Mouse (Mus musculus): Measurements from ENCODE around the gene Nudt1. TPM values are rescaled to one million over a fixed set of nuclear protein-coding genes. Genes with fewer than 3 reads are reported as not detected.
A peak's percentile ranks its signal among the peaks of the same experiment; 100 is the strongest.

The Nudt1 gene
- total RNA-seq (2021) (10 to 100 TPM; 15.0 to 18.2 TPM), polyA plus RNA-seq (2012; rRNA removed) (5.1 and 6.3 TPM in 2 replicates)
- long read RNA-seq, partial matches to known transcripts, result 0 of 10 reads
- long read RNA-seq, other reads (novel, unspliced or antisense), result 2 of 10 reads

DNA sequence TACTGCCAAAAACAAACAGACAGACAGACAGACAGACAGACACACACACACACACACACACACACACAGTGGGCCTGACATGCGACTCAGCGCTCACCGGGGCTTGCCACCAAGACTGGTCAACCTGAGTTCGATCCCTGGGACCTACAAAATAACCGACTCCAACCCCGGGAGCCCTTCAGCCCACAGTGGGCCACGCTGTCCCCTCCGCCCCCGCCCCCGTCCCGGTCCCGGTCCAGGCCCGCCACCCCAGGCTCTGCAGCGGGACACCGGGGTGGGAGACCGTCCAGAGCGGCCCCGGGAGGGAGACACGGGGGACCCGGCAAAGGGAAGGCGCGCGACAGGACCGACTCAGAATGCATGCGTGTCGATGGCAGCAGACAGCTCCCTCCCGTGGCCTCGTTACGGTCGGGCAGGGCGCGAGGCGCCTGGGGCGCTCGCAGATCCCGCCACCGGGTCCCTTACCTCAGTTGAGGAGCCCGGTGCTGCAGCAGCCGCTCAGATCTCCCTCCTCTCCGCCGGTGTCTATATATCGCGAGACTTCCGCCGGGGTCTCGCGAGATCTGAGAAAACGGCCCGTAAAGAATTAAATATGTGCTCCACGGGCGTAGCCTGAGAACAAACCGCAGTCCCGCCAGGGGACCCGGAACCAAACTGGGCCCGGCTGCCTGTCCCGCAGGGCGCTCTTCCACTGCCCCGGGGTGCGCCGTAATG, at the start of gene Nudt1, which contains the start of gene Mad1l1:
Nudt1 (plus strand) TSS at position 615 of the 714 bp plus-strand sequence.
Mad1l1 (minus strand) TSS at position 511 of the 714 bp plus-strand sequence.
- peak; percentile 95 for DNase-seq

DNA sequence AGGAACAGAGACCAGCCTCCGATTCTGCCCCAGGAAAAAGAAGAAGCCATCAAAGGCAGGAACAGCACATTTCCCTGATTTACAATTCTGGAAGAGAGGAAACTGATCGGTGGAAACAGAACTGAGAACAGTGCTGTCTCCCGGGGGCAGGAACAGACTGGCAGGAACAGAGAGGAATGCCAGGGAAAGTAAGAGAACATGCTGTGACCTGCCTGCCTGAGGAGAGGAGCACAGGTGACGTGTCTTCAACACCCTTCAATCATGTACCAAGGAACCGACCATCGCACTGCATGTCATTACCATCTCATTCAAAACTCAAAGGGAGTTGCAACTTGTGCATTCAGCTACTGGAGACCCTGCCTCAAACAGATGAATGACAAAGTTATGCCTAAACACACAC, 44.7 kb upstream of the Nudt1 start:
- no peak for DNase-seq

DNA sequence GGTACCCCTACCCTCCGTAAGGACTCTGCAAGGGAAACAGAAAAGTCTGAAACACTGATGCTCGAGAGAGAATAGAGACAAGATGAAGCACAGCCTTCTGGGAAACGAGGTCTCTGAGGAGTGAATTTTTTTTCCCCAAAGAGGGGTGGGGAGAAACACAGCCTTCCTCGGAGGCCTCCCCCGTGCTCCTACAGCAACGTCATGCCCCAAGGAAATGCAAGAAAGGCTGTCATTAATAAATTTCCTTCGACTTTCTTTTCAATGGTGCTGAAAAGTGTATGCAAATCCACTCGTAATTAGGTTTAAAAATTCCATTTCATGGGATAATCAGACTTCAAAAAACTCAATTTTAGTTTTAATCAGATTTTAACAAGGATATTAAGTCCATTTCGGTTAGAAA, 41.3 kb upstream of the Nudt1 start:
- DNase-seq, result no peak

DNA sequence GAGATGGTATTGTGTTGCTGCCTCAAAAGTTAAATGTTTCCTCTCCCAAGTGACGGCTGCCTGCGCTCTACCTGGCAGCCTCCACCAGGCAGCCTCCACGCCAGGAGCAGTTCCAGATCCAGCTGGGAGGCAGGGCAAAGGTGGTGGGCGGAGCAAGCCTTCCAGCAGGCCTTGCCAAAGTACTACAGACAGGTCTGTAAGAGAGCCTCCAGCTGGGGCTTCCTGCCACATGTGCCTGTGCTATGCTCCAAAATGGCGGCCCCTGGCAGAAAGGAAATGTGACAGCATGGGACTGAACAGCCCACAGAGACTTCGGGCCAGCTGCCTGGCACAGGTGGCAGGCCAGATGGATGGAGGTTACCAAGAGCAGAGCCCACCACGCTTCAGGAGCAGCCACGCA, 39.1 kb upstream of the Nudt1 start:
- peak; percentile 54 for DNase-seq

DNA sequence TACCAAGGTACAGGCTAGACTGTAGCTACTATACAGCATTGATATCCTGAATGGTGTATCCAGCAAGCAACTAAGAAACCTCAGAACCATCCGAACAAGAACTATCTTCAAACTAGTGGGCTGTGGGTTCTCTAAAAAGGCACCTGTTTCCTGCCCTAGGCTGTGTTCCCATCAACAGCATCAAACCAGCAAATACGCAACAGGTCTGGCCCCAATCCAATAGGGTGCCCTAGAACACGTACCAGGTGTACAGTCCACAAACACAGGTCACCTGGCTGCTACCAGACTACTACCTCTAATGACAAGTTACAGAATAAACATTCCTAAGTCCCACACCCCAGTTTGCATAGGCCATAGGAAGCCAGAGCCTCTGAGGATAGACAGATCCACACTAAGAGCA, 38.6 kb upstream of the Nudt1 start:
- no peak for DNase-seq

DNA sequence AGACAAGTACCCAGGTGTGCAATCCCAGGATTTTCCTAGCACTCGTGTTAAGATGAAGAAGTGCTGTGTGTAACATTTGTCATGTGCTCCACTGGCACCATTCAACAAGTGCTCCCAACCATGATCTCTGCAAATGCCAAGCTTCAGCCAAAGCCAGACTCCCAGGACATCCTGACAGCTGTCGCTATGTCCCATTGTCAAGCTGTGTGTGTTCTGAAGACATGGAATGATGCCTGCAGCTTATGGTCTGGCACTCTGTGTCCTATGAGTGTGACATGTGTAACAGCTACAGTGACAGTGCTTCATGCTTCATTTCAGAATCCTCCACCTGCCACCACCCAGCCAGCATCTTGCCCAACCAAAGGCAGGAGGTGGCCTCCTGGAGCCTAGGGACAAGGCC, 37.4 kb upstream of the Nudt1 start:
- DNase-seq, result no peak

DNA sequence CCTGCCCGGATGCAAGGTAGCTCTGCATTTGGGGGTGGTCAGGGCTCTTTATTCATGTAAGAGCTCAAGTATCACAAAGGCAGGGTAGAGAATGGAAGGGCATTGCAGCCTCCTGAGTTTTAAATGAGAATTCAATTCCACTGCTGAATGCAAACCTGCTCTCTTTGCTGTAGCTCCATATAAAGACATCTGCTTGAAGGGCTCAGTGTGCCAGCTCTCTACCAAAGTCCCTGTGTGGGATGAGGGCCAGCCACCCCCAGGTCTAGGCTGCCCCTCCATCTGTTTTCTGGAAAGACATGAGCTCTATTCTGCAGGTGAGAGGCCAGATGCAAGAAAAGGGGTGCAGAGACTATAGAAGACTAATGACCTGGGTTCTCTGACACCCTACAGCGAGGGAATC, 36.7 kb upstream of the Nudt1 start:
- DNase-seq, result no peak

DNA sequence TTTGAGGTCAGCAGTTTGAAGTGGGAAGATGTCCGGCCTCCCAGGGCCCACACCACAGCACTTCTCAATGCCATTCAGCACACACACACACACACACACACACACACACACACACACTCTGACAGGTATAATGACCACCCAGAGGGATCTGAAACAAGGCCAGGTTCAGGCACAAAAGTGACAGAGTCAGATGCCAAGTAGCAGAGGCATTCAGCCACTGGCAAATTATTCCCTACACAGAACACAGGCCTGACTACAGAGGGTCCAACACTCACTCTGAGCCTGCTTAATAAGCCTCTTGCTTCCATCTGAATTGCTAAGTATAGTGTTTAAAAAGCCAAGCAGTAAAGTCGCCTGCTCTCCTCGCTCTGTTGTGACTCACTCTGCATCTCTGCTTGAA, 33.2 kb upstream of the Nudt1 start:
- no peak for DNase-seq

DNA sequence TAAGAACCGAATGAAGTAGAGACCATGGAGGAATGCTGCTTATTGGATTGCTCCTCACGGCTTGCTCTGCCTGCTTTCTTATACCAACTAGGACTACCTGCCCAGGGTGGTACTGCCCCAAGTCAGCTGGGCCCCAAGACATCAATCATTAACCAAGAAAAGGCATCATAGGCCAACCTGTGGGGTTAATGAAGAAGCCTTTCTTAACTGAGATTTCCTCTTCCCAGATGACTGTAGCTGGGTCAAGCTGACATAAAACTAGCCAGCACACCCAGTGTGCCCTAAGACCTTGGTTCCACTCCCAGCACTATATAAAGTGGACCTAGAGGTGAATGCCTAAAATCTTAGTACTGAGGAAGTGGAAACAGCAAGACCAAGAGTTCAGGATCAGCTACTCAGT, 32.3 kb upstream of the Nudt1 start:
- no peak for DNase-seq

DNA sequence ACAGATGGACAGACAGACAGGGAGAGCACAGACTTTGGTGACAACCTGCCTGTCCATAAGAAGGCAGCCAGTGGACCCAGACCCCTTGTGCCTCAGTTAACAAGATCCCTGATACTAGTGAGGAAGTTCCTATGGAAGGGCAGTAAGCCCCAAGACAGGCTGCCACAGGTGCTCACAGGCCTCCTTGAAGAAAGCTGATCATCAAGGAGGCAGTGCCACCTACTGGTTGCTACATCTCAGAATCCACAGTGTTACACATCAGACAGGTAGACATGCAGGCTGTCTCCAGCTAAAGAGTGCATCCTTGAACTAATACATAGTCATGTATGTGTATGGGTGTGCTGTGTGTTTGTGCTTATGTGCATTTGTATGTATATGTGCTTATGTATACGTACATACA, 29.3 kb upstream of the Nudt1 start:
- DNase-seq, result peak; percentile 55

DNA sequence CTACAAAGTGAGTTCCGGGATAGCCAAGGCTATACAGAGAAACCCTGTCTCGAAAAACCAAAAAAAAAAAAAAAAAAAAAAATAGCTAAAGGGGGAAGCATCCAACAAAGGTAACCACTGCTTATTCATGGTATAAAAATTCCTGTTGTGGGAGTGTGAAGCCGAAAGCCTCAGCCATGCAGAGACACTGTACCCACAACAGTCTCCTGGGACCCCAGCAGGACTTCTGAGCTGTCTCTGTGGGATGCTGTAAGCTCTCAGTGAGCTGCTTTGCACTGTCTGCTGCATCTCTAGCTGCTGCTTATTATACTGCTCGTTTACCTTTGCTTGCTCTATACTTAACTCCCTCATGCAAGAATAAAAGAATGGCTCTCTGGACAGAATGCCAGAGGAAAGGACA, 23.2 kb upstream of the Nudt1 start:
- no peak for DNase-seq

DNA sequence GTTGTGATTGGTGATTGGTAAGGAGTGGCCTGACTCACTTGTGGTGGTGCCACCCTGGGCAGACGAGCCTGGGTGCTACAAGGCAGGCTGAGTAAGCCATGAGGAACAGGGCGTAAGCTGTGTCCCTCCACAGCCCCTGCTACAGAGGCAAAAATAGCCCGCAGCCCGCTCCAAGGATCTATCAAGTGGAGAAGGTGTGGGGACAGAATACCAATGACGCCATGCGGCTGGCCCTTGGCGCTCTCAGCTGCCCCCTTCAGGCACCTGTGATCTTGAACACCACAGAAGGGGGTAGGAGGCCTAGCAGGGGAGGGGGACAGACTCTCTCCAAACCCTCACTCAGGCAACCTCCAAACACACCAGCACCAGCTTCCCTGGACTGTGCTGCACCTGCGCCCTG, 15.4 kb upstream of the Nudt1 start:
- no peak for DNase-seq

DNA sequence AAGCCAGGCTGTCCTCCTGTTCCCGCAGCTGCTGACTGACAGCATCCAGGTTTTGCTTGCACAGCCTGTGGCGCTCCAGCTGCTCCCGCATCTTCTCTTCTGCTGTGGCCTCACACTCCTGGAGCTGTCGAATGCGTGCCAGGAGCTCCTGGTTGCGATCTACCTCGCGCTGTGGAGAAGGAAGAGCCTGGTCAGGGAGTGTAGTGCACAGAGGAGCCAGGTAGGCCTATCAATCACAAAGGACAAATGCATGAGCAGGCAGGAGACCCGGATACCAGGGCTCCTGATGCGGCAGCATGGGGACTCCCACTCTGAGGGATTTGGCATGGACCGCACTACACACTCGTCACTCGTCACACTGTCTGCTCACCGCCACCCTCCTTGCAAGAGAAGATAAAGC, 13.9 kb upstream of the Nudt1 start:
- no peak for DNase-seq

DNA sequence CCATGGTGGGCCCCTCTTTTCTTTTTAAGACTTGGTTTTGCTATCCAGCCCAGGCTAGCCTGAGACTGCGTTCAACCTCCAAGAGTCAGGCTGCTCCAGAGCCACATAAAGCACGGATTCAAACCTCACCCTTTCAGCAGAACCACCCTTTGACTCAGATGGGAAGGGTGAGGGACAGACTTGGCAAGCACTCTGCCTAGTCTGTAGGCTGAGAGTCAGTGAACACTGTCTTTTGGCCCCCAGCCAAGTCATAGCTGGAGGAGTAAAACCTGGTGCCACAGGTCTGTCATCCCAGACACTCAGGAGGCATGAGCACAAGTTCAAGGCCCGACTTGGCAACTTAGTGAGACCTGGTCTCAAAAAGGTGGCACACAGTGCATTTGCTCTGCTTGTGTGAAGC, 4.7 kb upstream of the Nudt1 start:
- DNase-seq, result no peak

DNA sequence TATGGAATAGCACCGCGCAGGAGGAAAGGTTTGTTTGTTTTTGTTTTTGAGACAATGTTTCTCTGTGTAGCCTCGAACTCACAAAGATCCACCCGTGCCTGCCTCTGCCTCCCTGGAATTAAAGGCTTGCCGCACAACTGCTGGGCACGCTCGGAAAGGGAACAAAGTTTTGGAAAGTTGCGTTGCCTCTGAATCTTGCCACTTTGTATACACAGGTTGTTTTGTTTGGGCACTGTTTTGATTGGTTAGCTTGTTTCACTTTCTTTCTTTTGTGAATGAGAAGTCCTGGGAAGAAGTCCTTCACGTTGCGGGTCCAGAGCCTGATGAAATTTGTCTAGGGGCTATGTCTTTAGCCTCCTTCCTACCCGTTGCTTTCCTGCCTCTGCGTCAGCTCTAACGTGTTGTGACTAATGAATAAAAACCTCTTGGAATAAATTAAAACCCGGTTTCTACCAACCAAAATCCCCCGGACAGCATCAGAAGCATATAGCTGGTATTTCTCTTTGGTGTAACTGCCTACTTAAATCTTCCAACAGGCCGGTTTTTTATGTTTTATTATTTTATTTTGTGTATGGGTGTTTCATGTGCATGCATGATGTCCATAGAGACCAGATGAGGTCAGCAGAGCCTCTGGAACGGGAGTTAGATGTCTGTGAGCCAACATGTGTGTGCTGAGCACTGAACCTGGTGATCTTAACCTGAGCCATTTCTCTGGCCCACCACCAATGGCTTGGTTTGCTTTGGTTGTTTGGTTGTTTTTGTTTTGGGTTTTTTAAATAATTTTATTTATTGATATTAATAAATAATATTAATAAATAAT, 510 bp downstream of the Nudt1 start:
- no peak for DNase-seq

DNA sequence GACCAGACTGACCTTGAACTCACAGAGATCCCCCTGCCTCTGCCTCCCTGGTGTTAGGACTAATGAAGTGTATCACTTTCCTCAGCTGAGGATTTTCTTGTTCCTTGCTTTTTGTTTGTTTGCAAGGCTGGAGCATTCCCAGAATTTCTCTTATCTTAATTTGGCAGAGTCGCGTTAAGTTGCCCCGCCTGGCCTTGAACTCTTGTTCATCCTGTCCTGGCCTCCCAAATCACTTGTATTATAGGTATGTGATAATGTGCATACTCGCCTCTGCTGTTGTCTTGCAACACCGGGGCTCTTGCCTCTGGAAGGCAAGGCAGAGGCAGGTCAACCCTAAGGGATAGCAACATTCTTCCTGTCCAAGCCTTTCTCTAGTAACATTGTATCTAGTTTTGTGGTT, 2.6 kb downstream of the Nudt1 start:
- no peak for DNase-seq

DNA sequence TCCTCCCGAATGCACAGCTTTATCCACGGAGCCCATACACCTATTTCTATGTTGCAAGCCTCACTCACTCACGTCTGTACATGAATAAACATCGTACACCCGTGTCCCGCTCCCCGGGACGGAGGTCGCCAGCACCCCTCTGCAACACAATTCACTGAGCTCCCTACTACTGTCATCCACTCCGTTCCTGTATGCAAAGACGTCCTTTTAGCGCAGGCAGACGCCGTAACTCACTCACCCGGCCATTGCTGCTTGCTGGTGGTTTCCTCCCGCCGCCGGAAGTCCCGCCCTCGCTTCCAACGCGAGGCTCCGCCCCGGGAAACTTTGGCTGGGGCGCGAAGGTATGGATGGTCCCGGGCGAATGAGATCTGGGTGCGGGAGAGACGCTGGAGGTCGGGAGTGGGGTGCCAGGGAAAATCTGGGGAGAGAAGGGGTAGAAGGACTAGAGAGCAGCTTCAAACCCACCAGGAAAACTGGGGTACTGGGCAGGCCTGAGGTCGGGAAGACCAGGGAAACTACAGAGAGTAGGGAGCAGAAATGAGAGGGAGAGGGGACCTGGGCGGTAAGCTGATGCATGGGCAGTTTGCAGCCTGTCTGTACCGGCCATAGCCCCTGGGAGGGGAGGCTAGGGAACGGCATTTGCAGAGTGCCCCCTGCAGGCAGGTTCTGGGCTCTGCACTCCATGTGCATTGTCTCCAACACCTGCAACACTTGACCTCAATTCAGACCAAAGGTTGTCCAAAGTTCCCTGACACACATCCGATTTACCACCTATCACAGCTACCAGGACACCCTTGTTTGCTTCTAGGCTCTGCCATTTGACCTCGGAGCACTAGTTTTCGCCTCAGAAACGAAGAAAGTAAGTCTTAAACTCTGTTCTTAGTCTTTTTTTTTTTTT, 10.4 kb downstream of the Nudt1 start, which contains the start of gene Mrm2:
Mrm2 (minus strand) TSS at position 284 of the 898 bp plus-strand sequence.
- DNase-seq, result peak; percentile 91

DNA sequence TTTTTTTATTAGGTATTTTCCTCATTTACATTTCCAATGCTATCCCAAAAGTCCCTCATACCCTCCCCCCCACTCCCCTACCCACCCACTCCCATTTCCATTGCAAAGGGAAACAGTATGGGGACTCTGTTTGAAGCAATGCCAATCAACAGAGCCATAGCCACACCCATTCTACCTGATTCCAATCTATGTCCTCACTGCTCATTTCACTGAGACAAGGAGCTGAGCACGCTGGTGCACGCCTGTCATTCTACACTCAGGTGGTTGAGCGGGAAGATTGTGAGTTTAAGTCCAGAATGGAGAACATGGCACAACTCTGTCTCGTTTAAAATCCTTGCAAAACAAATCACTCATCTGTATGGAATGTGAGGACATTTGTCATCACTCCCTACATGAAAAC, 11.1 kb downstream of the Nudt1 start:
- DNase-seq, result no peak

DNA sequence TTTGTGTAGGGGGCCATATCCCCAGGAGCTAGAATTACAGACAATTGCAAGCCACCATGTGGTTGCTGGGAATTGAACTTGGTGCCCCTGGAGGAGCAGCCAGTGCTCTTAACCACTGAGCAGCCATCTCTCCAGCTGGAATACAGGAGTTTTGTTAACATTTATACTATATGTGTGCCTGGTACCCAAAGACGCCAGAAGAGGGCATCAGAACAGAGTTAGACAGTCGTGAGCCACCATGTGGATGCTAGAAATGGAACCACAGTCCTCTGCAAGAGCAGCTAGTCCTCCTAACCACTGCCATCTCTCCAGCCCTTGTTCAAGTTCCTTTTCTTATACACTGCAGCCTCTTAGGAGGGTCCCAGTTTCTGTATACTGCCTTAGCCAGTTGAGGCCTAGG, 12.2 kb downstream of the Nudt1 start:
- DNase-seq, result no peak

DNA sequence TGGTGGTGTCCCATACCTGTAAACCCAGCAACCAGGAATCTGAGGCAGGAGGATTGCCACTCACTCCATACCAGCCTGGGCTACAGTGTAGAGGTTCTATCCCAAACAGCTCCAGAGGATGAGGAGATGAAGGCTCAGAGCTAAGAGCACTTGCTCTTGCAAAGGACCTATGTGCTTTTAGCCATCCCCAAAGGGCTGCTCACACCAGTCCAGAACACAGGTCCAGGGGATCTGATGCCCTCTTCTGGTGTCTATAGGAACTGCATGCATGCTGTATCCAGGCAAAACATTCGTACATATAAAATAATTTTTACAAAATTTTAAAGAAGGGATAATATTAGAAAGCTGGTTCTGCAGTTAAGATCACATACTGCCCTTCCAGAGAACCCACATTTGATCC, 15.2 kb downstream of the Nudt1 start:
- DNase-seq, result no peak

DNA sequence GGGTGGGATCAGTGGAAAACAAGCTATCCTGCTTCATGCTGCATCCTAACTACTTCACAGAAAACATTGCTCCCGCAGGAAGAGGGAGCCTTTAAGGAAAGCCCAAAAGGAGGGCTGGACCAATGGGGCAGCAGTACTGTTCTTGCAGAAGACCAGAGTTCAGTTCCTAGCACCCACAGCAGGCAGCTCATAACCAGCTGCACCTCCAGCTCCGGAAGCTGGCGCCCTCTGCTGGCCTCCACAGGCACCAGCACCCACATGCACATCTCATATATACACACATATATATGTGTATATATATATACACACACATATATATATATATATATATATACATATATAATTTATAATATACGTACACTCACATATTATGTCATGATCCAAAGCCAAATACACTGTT, 17.3 kb downstream of the Nudt1 start:
- no peak for DNase-seq

DNA sequence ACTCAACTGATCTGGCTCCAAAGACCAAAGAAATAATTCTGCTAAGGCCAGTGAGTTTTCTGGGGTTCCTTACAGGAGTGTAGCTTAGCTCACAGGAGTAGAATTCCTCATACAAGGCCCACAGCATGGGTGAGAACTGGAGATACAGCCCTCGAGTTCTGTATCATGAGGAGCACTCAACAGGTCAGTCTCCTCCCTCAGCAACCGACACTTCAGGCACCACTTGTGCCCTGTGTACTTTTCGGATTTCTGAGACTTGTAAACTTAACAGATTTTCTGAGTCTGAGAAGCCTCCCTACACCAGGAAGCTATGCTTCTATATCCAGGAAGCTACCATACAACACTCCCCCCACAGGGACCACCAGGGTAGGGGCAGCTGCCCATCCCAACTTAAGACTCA, 18.4 kb downstream of the Nudt1 start:
- DNase-seq, result no peak

Data from adrenal gland, adult 2 months (tissue).